10 mouse cellular contexts compared by ENCODE assay signal in the genomic region with DNA sequence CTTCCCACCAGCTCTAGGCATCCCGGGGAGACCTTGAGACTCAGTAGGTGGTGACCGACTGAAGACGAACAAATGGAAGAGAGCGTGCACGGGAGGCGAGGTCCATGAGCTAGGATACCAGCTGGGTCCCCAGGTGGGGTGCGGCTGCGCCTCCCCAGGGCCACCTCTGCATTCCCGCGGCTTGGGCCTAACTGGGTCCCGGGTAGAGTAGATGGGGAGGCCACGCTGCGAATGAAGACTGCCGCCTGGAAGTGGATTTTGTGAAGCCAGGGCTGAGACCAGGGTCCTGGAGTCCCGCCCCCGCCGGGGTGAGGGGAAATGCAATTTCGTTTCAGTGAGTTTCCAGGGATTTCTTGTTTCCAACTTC. TPM values are rescaled to one million over a fixed set of nuclear protein-coding genes. Genes with fewer than 3 reads are reported as not detected.
DNase-seq lines count a peak whose midpoint lies in the region; ATAC-seq and TF ChIP-seq lines count a peak whose summit lies in the region.
"Had no signal": no experiment of that assay in that cellular context is flagged by ENCODE, and none has a peak within 500 bp of the region (broad histone marks: within the 10 kb centered on the region; RNA-seq: fewer than 3 reads in every experiment).

No protein-coding gene starts in this region.

- H3K27me3 ChIP-seq in hindbrain, postnatal 0 days (ENCODE audit: insufficient read depth, low read length): peaks cover 57% of the 10 kb centered on the region
- peaks cover 21% of the 10 kb centered on the region for H3K27me3 ChIP-seq in neural tube, embryonic 14.5 days (ENCODE audit: control insufficient read depth, insufficient read depth, low read length)

- H3K4me1 ChIP-seq in hindbrain, postnatal 0 days (ENCODE audit: insufficient read depth, low read length): 0 out of 2 replicates have a peak, but pooled peaks cover 4% of the 10 kb centered on the region
- H3K4me1 ChIP-seq in neural tube, embryonic 14.5 days (ENCODE audit: control insufficient read depth, insufficient read depth, low read length): peaks cover 12% of the 10 kb centered on the region

- intact Hi-C loops in left cerebral cortex, postnatal 36 days (cut with DNase I): loop anchor here (2.0 to 10.0 kb wide), 8 partner anchors 65 to 1407 kb away; partner anchors contain the start of gene Cdca7

- peak; percentile 30 to 56 for DNase-seq in cerebellum, postnatal 10 days
- no peak for DNase-seq in cerebellum, adult 18-20 months
- DNase-seq in spleen, adult 18-20 months: peak; percentile 9 to 25
- no peak for DNase-seq in spleen, postnatal 36 days (ENCODE audit: low spot score in 2 of 2)
- DNase-seq in hindbrain, postnatal 0 days (ENCODE audit: low spot score): peak; percentile 5
- DNase-seq in layer of hippocampus, adult 2 months (ENCODE audit: low spot score in 2 of 2): no peak
- no peak for DNase-seq in left cerebral cortex, postnatal 36 days (ENCODE audit: low spot score in 2 of 2)

- peak overlapping the region; percentile 13; the same call in 1 of the 2 replicates for H3K4me2 ChIP-seq in hindbrain, postnatal 0 days (ENCODE audit: low read depth, low read length)
- peak overlapping the region; percentile 29 for H3K4me2 ChIP-seq in neural tube, embryonic 14.5 days (ENCODE audit: low read depth, low read length)

- ATAC-seq in hindbrain, postnatal 0 days: no peak
- ATAC-seq in neural tube, embryonic 14.5 days (ENCODE audit: low read depth): no peak

- H3K9ac ChIP-seq in hindbrain, postnatal 0 days (replicated peaks; ENCODE audit: low read length): no peak overlapping the region
- peak overlapping the region; percentile 16; the same call in 1 of the 2 replicates for H3K9ac ChIP-seq in neural tube, embryonic 14.5 days (replicated peaks; ENCODE audit: low read depth, low read length)

- H3K9me3 ChIP-seq in hindbrain, postnatal 0 days (ENCODE audit: low read length): no peaks in the 10 kb centered on the region
- no peaks in the 10 kb centered on the region for H3K9me3 ChIP-seq in neural tube, embryonic 14.5 days (ENCODE audit: control insufficient read depth, low read length)

- no peak overlapping the region for H3K27ac ChIP-seq in hindbrain, postnatal 0 days
- H3K27ac ChIP-seq in neural tube, embryonic 14.5 days (ENCODE audit: low read depth, low read length): no peak overlapping the region
- no peak overlapping the region; the same call in 1 of the 2 replicates for H3K27ac ChIP-seq in layer of hippocampus, adult 2 months

- H3K4me3 ChIP-seq in hindbrain, postnatal 0 days (ENCODE audit: low read length): no peak overlapping the region
- peak overlapping the region; percentile 10 for H3K4me3 ChIP-seq in neural tube, embryonic 14.5 days (ENCODE audit: low read depth, low read length)
- no peak overlapping the region for H3K4me3 ChIP-seq in layer of hippocampus, adult 2 months
- H3K4me3 ChIP-seq: erythroblast, embryonic 14.5 days had no signal

- H3K36me3 ChIP-seq in hindbrain, postnatal 0 days (ENCODE audit: insufficient read depth, low read length): no peaks in the 10 kb centered on the region
- no peaks in the 10 kb centered on the region for H3K36me3 ChIP-seq in neural tube, embryonic 14.5 days (ENCODE audit: control insufficient read depth, insufficient read depth, low read length)

- WGBS in hindbrain, postnatal 0 days: 5% methylated on average over 18 of the region's 18 CpGs
- under 1% methylated on average over 18 of the region's 18 CpGs for WGBS in neural tube, embryonic 14.5 days

- no peak for TF ChIP-seq CTCF in hindbrain, postnatal 0 days (IDR thresholded peaks at IDR 0.05; ENCODE audit: low read depth)
- no peak for TF ChIP-seq CTCF in layer of hippocampus, adult 2 months (conservative IDR thresholded peaks at IDR 0.05)

RNA-seq across cellular contexts. Expression of gene Sp9, which starts 6.0 kb away (rescaled TPM):
- 1.7 and 3.8 TPM in 2 replicates for total RNA-seq in hindbrain, postnatal 0 days (2014; rRNA removed)
- polyA plus RNA-seq in hindbrain, postnatal 0 days (2015; fragmentation: Nextera tagmentation; extraction: Ambion mirVana): 0.49 and 0.63 TPM in 2 replicates
- polyA plus RNA-seq in neural tube, embryonic 14.5 days (2014; fragmentation: Nextera tagmentation; extraction: Ambion mirVana): 1.5 TPM in 2 replicates
- 1 to 10 TPM; 3.8 to 4.3 TPM for total RNA-seq in layer of hippocampus, adult 2 months (2021)
- 1 to 10 TPM; 2.8 to 4.6 TPM for total RNA-seq in left cerebral cortex, postnatal 36 days (2021)
- polyA plus RNA-seq: erythroblast, embryonic 14.5 days; liver, embryonic 16.5 days had no signal

RNA-seq across cellular contexts. Expression of gene Scrn3, which starts 34.7 kb away (rescaled TPM):
- total RNA-seq in hindbrain, postnatal 0 days (2014; rRNA removed): 2.9 and 3.1 TPM in 2 replicates
- 6.2 and 7.1 TPM in 2 replicates for polyA plus RNA-seq in hindbrain, postnatal 0 days (2015; fragmentation: Nextera tagmentation; extraction: Ambion mirVana)
- polyA plus RNA-seq in neural tube, embryonic 14.5 days (2014; fragmentation: Nextera tagmentation; extraction: Ambion mirVana): 7.1 and 8.1 TPM in 2 replicates
- total RNA-seq in layer of hippocampus, adult 2 months (2021): 10 to 100 TPM; 19.3 to 22.3 TPM
- total RNA-seq in left cerebral cortex, postnatal 36 days (2021): 10 to 100 TPM; 16.3 to 18.4 TPM

RNA-seq across cellular contexts. Expression of gene Cir1, which starts 34.8 kb away (rescaled TPM):
- 2.4 and 3.3 TPM in 2 replicates for total RNA-seq in hindbrain, postnatal 0 days (2014; rRNA removed)
- polyA plus RNA-seq in hindbrain, postnatal 0 days (2015; fragmentation: Nextera tagmentation; extraction: Ambion mirVana): 25.2 and 31.5 TPM in 2 replicates
- 26.6 and 28.7 TPM in 2 replicates for polyA plus RNA-seq in neural tube, embryonic 14.5 days (2014; fragmentation: Nextera tagmentation; extraction: Ambion mirVana)
- 10 to 100 TPM; 31.6 to 32.6 TPM for total RNA-seq in layer of hippocampus, adult 2 months (2021)
- total RNA-seq in left cerebral cortex, postnatal 36 days (2021): 10 to 100 TPM; 24.3 to 28.3 TPM

RNA-seq across cellular contexts. Expression of gene Ola1, which starts 59.0 kb away (rescaled TPM):
- total RNA-seq in hindbrain, postnatal 0 days (2014; rRNA removed): 39.7 and 49.9 TPM in 2 replicates
- polyA plus RNA-seq in hindbrain, postnatal 0 days (2015; fragmentation: Nextera tagmentation; extraction: Ambion mirVana): 102 and 105 TPM in 2 replicates
- polyA plus RNA-seq in neural tube, embryonic 14.5 days (2014; fragmentation: Nextera tagmentation; extraction: Ambion mirVana): 102 and 113 TPM in 2 replicates
- total RNA-seq in layer of hippocampus, adult 2 months (2021): 100 to 1,000 TPM; 119 to 123 TPM
- 100 to 1,000 TPM; 101 to 103 TPM for total RNA-seq in left cerebral cortex, postnatal 36 days (2021)

Comparison
In these comparisons a context has a peak if more than half of its experiments do, and no peak if none do; other contexts are left out.
1. DNase-seq: peak in cerebellum, postnatal 10 days (2 of 2), spleen, adult 18-20 months (2 of 2) and hindbrain, postnatal 0 days (single experiment); none in cerebellum, adult 18-20 months (0 of 2), spleen, postnatal 36 days (0 of 2), layer of hippocampus, adult 2 months (0 of 2) and left cerebral cortex, postnatal 36 days (0 of 2).